Mouse (Mus musculus) neutrophil, adult 83 days (primary cell): ENCODE measurements around the gene Errfi1. TPM values are rescaled to one million over a fixed set of nuclear protein-coding genes. Genes with fewer than 3 reads are reported as not detected.

Source experiments
- total RNA-seq, 2 experiments: library from RNA; stranded (reverse); gene quantifications; one replicate each; pipeline ENCODE4 v1.2.4; 2023

The Errfi1 gene
- 1 to 10 TPM; 6.8 to 7.3 TPM for total RNA-seq

DNA sequence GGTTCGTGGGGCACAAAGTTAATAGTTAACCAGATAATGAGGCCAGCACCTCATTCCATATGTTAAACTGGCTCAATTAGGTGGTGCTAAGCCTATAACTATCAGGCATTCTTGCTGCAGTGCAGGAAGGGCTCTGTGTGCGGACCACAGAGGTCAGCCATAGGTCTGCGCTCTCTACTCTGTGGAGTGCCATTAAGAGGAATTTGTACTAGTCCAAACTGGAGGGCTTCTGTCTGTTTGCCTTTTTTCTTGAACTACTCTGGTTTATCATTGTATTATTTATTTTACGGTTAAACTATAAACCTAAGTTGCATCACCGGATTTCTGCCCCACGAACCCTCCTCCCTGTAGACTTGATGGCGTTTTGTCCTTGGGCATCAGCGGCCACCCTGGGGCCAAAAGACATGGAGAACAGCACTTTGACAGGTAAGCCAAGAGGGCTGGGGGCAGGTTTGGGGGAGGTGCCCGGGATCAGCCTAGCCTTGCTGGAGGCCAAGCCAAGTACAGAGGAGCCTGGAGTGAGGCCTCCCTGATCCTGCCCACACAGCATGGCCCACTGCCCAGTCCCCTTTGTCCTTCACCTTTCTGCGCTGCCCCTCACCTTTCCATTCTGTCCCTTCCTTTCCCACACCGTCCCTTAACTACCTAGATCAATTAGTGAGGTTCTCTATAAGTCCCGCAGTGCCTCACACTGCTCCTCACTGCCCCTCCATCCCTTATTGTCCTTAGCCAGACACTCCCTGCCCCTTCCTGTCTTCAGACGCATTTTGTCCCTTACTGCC lies at the start of gene Errfi1:
TSS of gene Errfi1 (plus strand) at position 240 of the 782 bp plus-strand sequence.

DNA sequence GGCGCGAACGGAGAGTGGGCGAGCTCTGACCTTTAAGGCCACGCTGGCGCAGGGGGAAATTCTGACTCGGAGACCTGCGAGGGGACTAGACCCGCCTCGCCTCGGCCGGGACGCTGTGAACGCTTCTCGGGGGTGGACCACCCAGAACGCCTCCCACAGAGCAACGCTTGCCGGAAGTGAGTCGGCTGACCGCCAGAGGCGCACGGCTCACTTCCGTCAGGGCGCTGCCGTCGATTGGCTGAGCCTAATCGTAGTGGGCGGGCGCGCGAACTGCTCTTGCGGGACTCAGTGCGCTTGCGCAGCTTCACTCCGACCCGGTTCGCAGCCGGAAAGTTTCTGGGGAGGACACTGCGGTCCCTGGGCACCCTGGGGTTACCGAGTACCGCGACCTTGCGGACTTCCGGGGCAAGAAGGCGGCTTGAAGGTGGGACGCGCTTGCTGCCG lies 60.6 kb downstream of the Errfi1 start, which contains the start of the genes Park7 and Tnfrsf9:
TSS of gene Park7 (minus strand) at position 148 of the 444 bp plus-strand sequence.
TSS of gene Tnfrsf9 (plus strand) at position 273 of the 444 bp plus-strand sequence.

Other genes with a start within 250 kb of the Errfi1 start
- not detected for gene Slc45a1, start 201.7 kb upstream of the Errfi1 start, total RNA-seq
- 10 to 100 TPM; 76.2 to 87.0 TPM for gene Park7, start 60.5 kb downstream of the Errfi1 start, total RNA-seq
- not detected for gene Tnfrsf9, start 60.6 kb downstream of the Errfi1 start, total RNA-seq
- not detected for gene Uts2, start 143.2 kb downstream of the Errfi1 start, total RNA-seq
- gene Per3, start 190.7 kb downstream of the Errfi1 start, total RNA-seq = 1 to 10 TPM; 3.2 to 3.6 TPM
- 100 to 1,000 TPM; 104 to 108 TPM for gene Vamp3, start 204.0 kb downstream of the Errfi1 start, total RNA-seq
- gene Gm13090, start 235.7 kb downstream of the Errfi1 start, total RNA-seq = not detected